In genomic region chr14:25761184-25761583, GRCm38 (mm10) we compare ENCODE assay signal across 22 mouse cellular contexts. TPM values are rescaled to one million over a fixed set of nuclear protein-coding genes. Genes with fewer than 3 reads are reported as not detected.
DNase-seq lines count a peak whose midpoint lies in the region; ATAC-seq and TF ChIP-seq lines count a peak whose summit lies in the region.
"Had no signal": no experiment of that assay in that cellular context is flagged by ENCODE, and none has a peak within 500 bp of the region (broad histone marks: within the 10 kb centered on the region; RNA-seq: fewer than 3 reads in every experiment).

No protein-coding gene starts in this region.

- H3K4me2 ChIP-seq in forebrain, embryonic 14.5 days (ENCODE audit: low read length): no peak overlapping the region
- peak overlapping the region; percentile 96 for H3K4me2 ChIP-seq in myocyte (ENCODE audit: low read depth)
- H3K4me2 ChIP-seq: forebrain, embryonic 12.5 days; heart, embryonic 11.5 days; hindbrain, embryonic 12.5 days; hindbrain, embryonic 15.5 days had no signal

- TF ChIP-seq POLR2A in myocyte (IDR thresholded peaks at IDR 0.05; ENCODE audit: insufficient read length, low read depth): peak; percentile 16

- H3K4me1 ChIP-seq in forebrain, embryonic 10.5 days: peaks cover 44% of the 10 kb centered on the region
- peaks cover 12% of the 10 kb centered on the region for H3K4me1 ChIP-seq in forebrain, embryonic 14.5 days (ENCODE audit: control insufficient read depth, insufficient read depth, low read length)

- no peak overlapping the region for H3ac ChIP-seq in myocyte (ENCODE audit: control insufficient read depth, insufficient read length)

- no peak for DNase-seq in forebrain, embryonic 10.5 days (ENCODE audit: extremely low spot score, low spot score)
- DNase-seq in forebrain, embryonic 14.5 days (ENCODE audit: low spot score): no peak
- no peak for DNase-seq in layer of hippocampus, adult 2 months (ENCODE audit: low spot score in 2 of 2)
- no peak for DNase-seq in layer of hippocampus, postnatal 25 days (ENCODE audit: extremely low spot score in 1 of 2, low spot score in 1 of 2)
- no peak for DNase-seq in right cerebral cortex, postnatal 25 days
- DNase-seq in retina, postnatal 1 day: no peak
- DNase-seq: adrenal gland, postnatal 14 days; B cell, adult 2 months; cerebellum, adult 11 months; cerebellum, adult 2 months; cerebellum, adult 9-11 months; cerebellum, postnatal 25 days; gastrocnemius, postnatal 14 days; heart, adult 2 months had no signal

- 0 out of 2 replicates have a peak overlapping the region, but pooled peaks have one; percentile 20 for H3K27ac ChIP-seq in forebrain, embryonic 10.5 days
- no peak overlapping the region for H3K27ac ChIP-seq in forebrain, embryonic 14.5 days (ENCODE audit: low read depth, low read length)
- peak overlapping the region; percentile 2; the same call in 1 of the 2 replicates for H3K27ac ChIP-seq in layer of hippocampus, adult 2 months
- H3K27ac ChIP-seq: forebrain, embryonic 12.5 days; hindbrain, embryonic 15.5 days had no signal

- WGBS in forebrain, embryonic 10.5 days: 88% methylated on average over 5 of the region's 5 CpGs
- 89% methylated on average over 5 of the region's 5 CpGs for WGBS in forebrain, embryonic 14.5 days

- H3K36me3 ChIP-seq in forebrain, embryonic 10.5 days (replicated peaks): no peaks in the 10 kb centered on the region
- no peaks in the 10 kb centered on the region for H3K36me3 ChIP-seq in forebrain, embryonic 14.5 days (ENCODE audit: control insufficient read depth, insufficient read depth, low read length)
- H3K36me3 ChIP-seq in myocyte (ENCODE audit: control insufficient read depth, insufficient read depth): peaks cover 19% of the 10 kb centered on the region
- H3K36me3 ChIP-seq: forebrain, embryonic 12.5 days; G1E; hindbrain, embryonic 12.5 days; hindbrain, embryonic 15.5 days had no signal

- H3K9me3 ChIP-seq in forebrain, embryonic 10.5 days: no peaks in the 10 kb centered on the region
- H3K9me3 ChIP-seq in forebrain, embryonic 14.5 days (replicated peaks; ENCODE audit: control insufficient read depth, low read length): no peaks in the 10 kb centered on the region
- H3K9me3 ChIP-seq: forebrain, embryonic 12.5 days; G1E; hindbrain, embryonic 12.5 days; hindbrain, embryonic 15.5 days had no signal

- no peak for TF ChIP-seq CTCF in layer of hippocampus, adult 2 months (conservative IDR thresholded peaks at IDR 0.05)

- H3K79me2 ChIP-seq in myocyte (ENCODE audit: control insufficient read depth, insufficient read depth): peaks cover 94% of the 10 kb centered on the region

- no peak overlapping the region for H3K4me3 ChIP-seq in forebrain, embryonic 10.5 days
- no peak overlapping the region for H3K4me3 ChIP-seq in forebrain, embryonic 14.5 days (ENCODE audit: low read depth, low read length)
- H3K4me3 ChIP-seq in layer of hippocampus, adult 2 months: no peak overlapping the region
- H3K4me3 ChIP-seq in myocyte: no peak overlapping the region
- H3K4me3 ChIP-seq: forebrain, embryonic 12.5 days; heart, adult 2 months; hindbrain, embryonic 12.5 days; hindbrain, embryonic 15.5 days had no signal

- ATAC-seq in forebrain, embryonic 14.5 days: no peak
- ATAC-seq: forebrain, embryonic 16.5 days; Patski had no signal

- H3K9ac ChIP-seq in forebrain, embryonic 14.5 days (ENCODE audit: low read length): no peak overlapping the region
- H3K9ac ChIP-seq: forebrain, embryonic 12.5 days; hindbrain, embryonic 12.5 days; hindbrain, embryonic 15.5 days had no signal

- H3K27me3 ChIP-seq in forebrain, embryonic 10.5 days (ENCODE audit: poor library complexity, severe bottlenecking): peaks cover 7% of the 10 kb centered on the region
- H3K27me3 ChIP-seq in forebrain, embryonic 14.5 days (replicated peaks; ENCODE audit: control insufficient read depth, insufficient read depth, low read length): no peaks in the 10 kb centered on the region
- no peaks in the 10 kb centered on the region for H3K27me3 ChIP-seq in myocyte (ENCODE audit: control insufficient read depth, insufficient read depth, insufficient read length)
- H3K27me3 ChIP-seq: hindbrain, embryonic 15.5 days; Patski had no signal

TF ChIP-seq in myocyte, 11 proteins besides CTCF, POLR2A, EP300 and RAD21:
- TF ChIP-seq MAX (IDR thresholded peaks at IDR 0.05; ENCODE audit: low read depth) (no peak), POLR2AphosphoS2 (IDR thresholded peaks at IDR 0.05; ENCODE audit: insufficient read length, low read depth) (peak; percentile 64)

RNA-seq across cellular contexts. Expression of gene Zcchc24, which starts 7.7 kb away (rescaled TPM):
- polyA plus RNA-seq in forebrain, embryonic 10.5 days (2016; fragmentation: Nextera tagmentation; extraction: Ambion mirVana): 8.1 TPM in 2 replicates
- 8.0 and 9.8 TPM in 2 replicates for polyA plus RNA-seq in forebrain, embryonic 14.5 days (2014; fragmentation: Nextera tagmentation; extraction: Ambion mirVana)
- total RNA-seq in layer of hippocampus, adult 2 months (2021): 10 to 100 TPM; 56.4 to 58.5 TPM
- total RNA-seq in layer of hippocampus, postnatal 25 days (2021): 10 to 100 TPM; 56.1 to 59.0 TPM
- polyA plus RNA-seq in myocyte (2012; fragmentation: generic; extraction: Trizol): 86.2 TPM
- polyA plus RNA-seq: G1E had no signal
